ENCODE assay signal across 29 mouse cellular contexts in the genomic region with DNA sequence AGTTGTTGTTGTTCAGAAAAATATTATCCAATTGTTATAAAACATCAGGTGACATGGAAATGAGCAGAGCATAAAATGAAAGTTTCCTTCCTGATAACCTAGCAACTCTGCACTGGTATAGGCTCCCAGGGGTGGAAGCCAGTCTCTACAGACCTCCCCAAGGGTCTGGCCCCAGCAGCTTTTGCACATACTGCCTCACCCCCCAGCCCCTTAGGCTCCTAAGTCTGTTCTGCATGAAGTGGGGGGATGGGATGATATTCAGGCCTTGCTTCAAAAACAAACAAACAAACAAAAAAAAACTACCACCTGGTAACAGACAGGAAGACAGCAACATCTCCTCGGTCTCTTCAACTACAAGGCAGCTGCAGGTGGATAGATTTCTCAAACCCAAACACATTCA. TPM values are rescaled to one million over a fixed set of nuclear protein-coding genes. Genes with fewer than 3 reads are reported as not detected.
"Had no signal": no experiment of that assay in that cellular context is flagged by ENCODE, and none has a peak within 500 bp of the region (broad histone marks: within the 10 kb centered on the region; RNA-seq: fewer than 3 reads in every experiment).

No protein-coding gene starts in this region.

- H3K36me3 ChIP-seq: heart, embryonic 10.5 days; heart, embryonic 13.5 days; heart, embryonic 15.5 days; hindbrain, embryonic 13.5 days; hindbrain, embryonic 15.5 days; kidney, embryonic 15.5 days; limb, embryonic 13.5 days; limb, embryonic 15.5 days had no signal

- H3K4me2 ChIP-seq: heart, embryonic 13.5 days; heart, embryonic 15.5 days; hindbrain, embryonic 13.5 days; hindbrain, embryonic 15.5 days; kidney, embryonic 15.5 days; limb, embryonic 13.5 days; limb, embryonic 15.5 days had no signal

- H3K27me3 ChIP-seq: hindbrain, embryonic 15.5 days; kidney, embryonic 15.5 days; limb, embryonic 15.5 days had no signal

- DNase-seq: gastrocnemius, adult 2 months; gastrocnemius, postnatal 10 days; gastrocnemius, postnatal 25 days; heart, adult 18-20 months; heart, postnatal 14 days; heart, postnatal 36 days; kidney, adult 11 months; kidney, adult 2 months; kidney, adult 9 months; kidney, postnatal 14 days; kidney, postnatal 36 days; layer of hippocampus, adult 9-11 months; layer of hippocampus, postnatal 36 days; left cerebral cortex, postnatal 4 days had no signal

- H3K4me1 ChIP-seq: heart, embryonic 10.5 days; heart, embryonic 13.5 days; heart, embryonic 15.5 days; hindbrain, embryonic 13.5 days; hindbrain, embryonic 15.5 days; kidney, embryonic 15.5 days; limb, embryonic 13.5 days; limb, embryonic 15.5 days had no signal

- H3K27ac ChIP-seq: gastrocnemius, adult 2 months; heart, embryonic 10.5 days; heart, embryonic 13.5 days; heart, embryonic 15.5 days; hindbrain, embryonic 13.5 days; hindbrain, embryonic 15.5 days; hindbrain, postnatal 0 days; kidney, embryonic 15.5 days; kidney, postnatal 0 days; limb, embryonic 13.5 days; limb, embryonic 15.5 days had no signal

- H3K9ac ChIP-seq: heart, embryonic 13.5 days; heart, embryonic 15.5 days; hindbrain, embryonic 13.5 days; hindbrain, embryonic 15.5 days; kidney, embryonic 15.5 days; limb, embryonic 13.5 days; limb, embryonic 15.5 days had no signal

- ATAC-seq: hindbrain, postnatal 0 days; intestine, embryonic 16.5 days had no signal

- H3K9me3 ChIP-seq: heart, embryonic 10.5 days; heart, embryonic 13.5 days; heart, embryonic 15.5 days; hindbrain, embryonic 13.5 days; hindbrain, embryonic 15.5 days; kidney, embryonic 15.5 days; limb, embryonic 13.5 days; limb, embryonic 15.5 days had no signal

- H3K4me3 ChIP-seq: gastrocnemius, adult 2 months; heart, embryonic 10.5 days; heart, embryonic 13.5 days; heart, embryonic 15.5 days; hindbrain, embryonic 13.5 days; hindbrain, embryonic 15.5 days; kidney, embryonic 15.5 days; limb, embryonic 13.5 days; limb, embryonic 15.5 days had no signal

RNA-seq across cellular contexts. Expression of gene Adamts13, which starts 7.1 kb away (rescaled TPM):
- polyA plus RNA-seq: heart, embryonic 15.5 days; heart, postnatal 0 days; hindbrain, embryonic 11.5 days; hindbrain, embryonic 15.5 days; hindbrain, postnatal 0 days; limb, embryonic 13.5 days; limb, embryonic 15.5 days had no signal

RNA-seq across cellular contexts. Expression of gene Stkld1, which starts 46.5 kb away (rescaled TPM):
- polyA plus RNA-seq: hindbrain, embryonic 11.5 days; hindbrain, embryonic 15.5 days; intestine, embryonic 14.5 days; intestine, embryonic 16.5 days; kidney, embryonic 15.5 days; large intestine, adult 2 months; limb, embryonic 13.5 days had no signal
